Mouse (Mus musculus) thymus, adult 2 months (tissue): ENCODE data around the gene Psrc1. TPM values are rescaled to one million over a fixed set of nuclear protein-coding genes. Genes with fewer than 3 reads are reported as not detected.

ENCODE experiments used
- DNase-seq: peaks from one replicate; pipeline ENCODE4 v3.0.0; 2021
- H3K27ac ChIP-seq: fragments of 200-500 bp; 2 replicates; pipeline ENCODE4 v1.5.1; 2012; ENCODE audit warnings: low read length, control low read depth; ENCODE audit not compliant: control insufficient read depth, insufficient read depth
- H3K27me3 ChIP-seq: fragments of 200-500 bp; 2 replicates; pipeline ENCODE4 v1.6.1; 2012; ENCODE audit warnings: mild to moderate bottlenecking, low read length, moderate library complexity, mixed read lengths; ENCODE audit not compliant: control insufficient read depth, insufficient read depth
- H3K36me3 ChIP-seq: fragments of 200-500 bp; 2 replicates; pipeline ENCODE4 v1.6.1; 2012; ENCODE audit warnings: mild to moderate bottlenecking, low read length, moderate library complexity; ENCODE audit not compliant: control insufficient read depth, insufficient read depth
- H3K4me1 ChIP-seq: fragments of 200-500 bp; replicated peaks from 2 replicates; pipeline ENCODE4 v1.6.1; 2012; ENCODE audit warnings: low read length; ENCODE audit not compliant: control insufficient read depth, insufficient read depth
- H3K4me3 ChIP-seq: fragments of 200-500 bp; 2 replicates; pipeline ENCODE4 v1.5.1; 2012; ENCODE audit warnings: mild to moderate bottlenecking, low read length, control low read depth, moderate library complexity; ENCODE audit not compliant: control insufficient read depth, insufficient read depth
- CTCF ChIP-seq: fragments of 200-500 bp; IDR thresholded peaks from 2 replicates; pipeline ENCODE4 v1.5.1; 2012; ENCODE audit warnings: mild to moderate bottlenecking, control low read depth, low read length, moderate library complexity, borderline replicate concordance; ENCODE audit not compliant: control insufficient read depth, poor library complexity, insufficient read depth; ENCODE audit errors: extremely low read depth
- POLR2A ChIP-seq: fragments of 200-500 bp; IDR thresholded peaks from 2 replicates; pipeline ENCODE4 v1.6.1; 2012; ENCODE audit warnings: mild to moderate bottlenecking, low read length, control low read depth, moderate library complexity; ENCODE audit not compliant: control insufficient read depth, poor library complexity, insufficient read depth; ENCODE audit errors: extremely low read depth
- WGBS: fragments of 180-500 bp; shearing (Covaris S2); methylation state at CpG from one replicate; pipeline ENCODE4 v1.1.7; 2018; 5-methylcytosine and 5-hydroxymethylcytosine counted together
- polyA plus RNA-seq: library from polyadenylated mRNA; depleted of rRNA; stranded (reverse); fragments of >200 nt; gene quantifications from 2 replicates; pipeline ENCODE4 v1.2.3, GENCODE M21; 2012; rRNA removed

Gene Psrc1
- polyA plus RNA-seq, 1 experiment: 27.9 TPM

GRCm38 (mm10) chr3:108425624-108426018 is 42.0 kb downstream of the Psrc1 start:
- no peak overlapping the region for H3K27ac ChIP-seq
- no peak for DNase-seq
- WGBS: 95% methylated on average over 6 of the region's 6 CpGs
- no peak overlapping the region for H3K4me3 ChIP-seq
- no peaks in the 10 kb centered on the region for H3K27me3 ChIP-seq
- TF ChIP-seq POLR2A: no peak
- no peak for TF ChIP-seq CTCF
- H3K36me3 ChIP-seq: peaks cover 38% of the 10 kb centered on the region
- H3K4me1 ChIP-seq: peaks cover 5% of the 10 kb centered on the region

GRCm38 (mm10) chr3:108432542-108433187 is 49.0 kb downstream of the Psrc1 start:
- no peak overlapping the region for H3K27ac ChIP-seq
- H3K27me3 ChIP-seq: no peaks in the 10 kb centered on the region
- H3K4me1 ChIP-seq: no peaks in the 10 kb centered on the region
- no peak overlapping the region for H3K4me3 ChIP-seq
- no peak for DNase-seq
- peaks cover 69% of the 10 kb centered on the region for H3K36me3 ChIP-seq
- TF ChIP-seq POLR2A: no peak
- TF ChIP-seq CTCF: no peak
- 97% methylated on average over 13 of the region's 13 CpGs for WGBS

GRCm38 (mm10) chr3:108433188-108433880 is 49.7 kb downstream of the Psrc1 start:
- Histone ChIP-seq H3K27me3 (no peaks in the 10 kb centered on the region), H3K36me3 (peaks cover 62% of the 10 kb centered on the region), H3K4me3 (no peak overlapping the region), H3K27ac (no peak overlapping the region), H3K4me1 (no peaks in the 10 kb centered on the region)
- TF ChIP-seq CTCF (no peak), POLR2A (no peak)
- no peak for DNase-seq
- 96% methylated on average over 18 of the region's 18 CpGs for WGBS

GRCm38 (mm10) chr3:108433881-108434495 is 50.3 kb downstream of the Psrc1 start:
- no peaks in the 10 kb centered on the region for H3K27me3 ChIP-seq
- no peak for TF ChIP-seq POLR2A
- TF ChIP-seq CTCF: no peak
- 92% methylated on average over 19 of the region's 19 CpGs for WGBS
- no peaks in the 10 kb centered on the region for H3K4me1 ChIP-seq
- H3K36me3 ChIP-seq: peaks cover 56% of the 10 kb centered on the region
- no peak for DNase-seq
- H3K27ac ChIP-seq: no peak overlapping the region
- H3K4me3 ChIP-seq: no peak overlapping the region

GRCm38 (mm10) chr3:108435701-108436379 is 52.2 kb downstream of the Psrc1 start:
- H3K4me1 ChIP-seq: no peaks in the 10 kb centered on the region
- no peak overlapping the region for H3K27ac ChIP-seq
- no peak for TF ChIP-seq CTCF
- no peak for TF ChIP-seq POLR2A
- H3K4me3 ChIP-seq: no peak overlapping the region
- H3K27me3 ChIP-seq: no peaks in the 10 kb centered on the region
- WGBS: 94% methylated on average over 17 of the region's 17 CpGs
- peaks cover 46% of the 10 kb centered on the region for H3K36me3 ChIP-seq
- no peak for DNase-seq

- Histone ChIP-seq H3K36me3 (peaks cover 42% of the 10 kb centered on the region), H3K27me3 (no peaks in the 10 kb centered on the region), H3K27ac (no peak overlapping the region), H3K4me3 (no peak overlapping the region), H3K4me1 (no peaks in the 10 kb centered on the region)
- 96% methylated on average over 7 of the region's 7 CpGs for WGBS
- TF ChIP-seq CTCF (no peak), POLR2A (no peak)
- DNase-seq: no peak
Measured at GRCm38 (mm10) chr3:108436380-108436714, 52.7 kb downstream of the Psrc1 start.

Other genes with a start within 250 kb of the Psrc1 start
- gene Gnai3, start 237.7 kb upstream of the Psrc1 start, polyA plus RNA-seq: 34.3 and 35.7 TPM in 2 replicates
- gene Gpr61, start 229.0 kb upstream of the Psrc1 start, polyA plus RNA-seq: not detected in 2 replicates
- 10.8 and 11.2 TPM in 2 replicates for gene Amigo1, start 197.5 kb upstream of the Psrc1 start, polyA plus RNA-seq
- 21.9 and 23.0 TPM in 2 replicates for gene Cyb561d1, start 182.6 kb upstream of the Psrc1 start, polyA plus RNA-seq
- gene Atxn7l2, start 172.9 kb upstream of the Psrc1 start, polyA plus RNA-seq: 38.0 and 38.8 TPM in 2 replicates
- 0.40 and 0.62 TPM in 2 replicates for gene Sypl2, start 157.2 kb upstream of the Psrc1 start, polyA plus RNA-seq
- gene Psma5, start 126.9 kb upstream of the Psrc1 start, polyA plus RNA-seq: 57.5 and 71.3 TPM in 2 replicates
- 16.0 and 16.5 TPM in 2 replicates for gene Sort1, start 99.8 kb upstream of the Psrc1 start, polyA plus RNA-seq
- gene Mybphl, start 18.9 kb upstream of the Psrc1 start, polyA plus RNA-seq: 8.3 and 16.6 TPM in 2 replicates
- gene Celsr2, start 31.7 kb downstream of the Psrc1 start, polyA plus RNA-seq: 28.2 and 37.6 TPM in 2 replicates
- 45.7 and 46.5 TPM in 2 replicates for gene Sars, start 61.4 kb downstream of the Psrc1 start, polyA plus RNA-seq
- 0.16 TPM in 1 of 2 replicates, not detected in the other for gene 1700013F07Rik, start 150.3 kb downstream of the Psrc1 start, polyA plus RNA-seq
- gene 5330417C22Rik, start 152.7 kb downstream of the Psrc1 start, polyA plus RNA-seq: 1.7 and 1.8 TPM in 2 replicates
- gene Tmem167b, start 178.6 kb downstream of the Psrc1 start, polyA plus RNA-seq: 5.2 TPM in 2 replicates
- 3.0 and 4.5 TPM in 2 replicates for gene Taf13, start 187.9 kb downstream of the Psrc1 start, polyA plus RNA-seq
- 7.8 and 8.3 TPM in 2 replicates for gene Wdr47, start 207.4 kb downstream of the Psrc1 start, polyA plus RNA-seq